ENCODE assay signal across 20 mouse cellular contexts in genomic region chr8:106733703-106734102, GRCm38 (mm10). TPM values are rescaled to one million over a fixed set of nuclear protein-coding genes. Genes with fewer than 3 reads are reported as not detected.
A peak's percentile ranks its signal among the peaks of the same experiment; 100 is the strongest.
DNase-seq lines count a peak whose midpoint lies in the region; ATAC-seq and TF ChIP-seq lines count a peak whose summit lies in the region.
"Had no signal": no experiment of that assay in that cellular context is flagged by ENCODE, and none has a peak within 500 bp of the region (broad histone marks: within the 10 kb centered on the region; RNA-seq: fewer than 3 reads in every experiment).

No protein-coding gene starts in this region.

- H3K36me3 ChIP-seq in heart, adult 2 months (ENCODE audit: control insufficient read depth, insufficient read depth, low read length): peaks cover 15% of the 10 kb centered on the region
- no peaks in the 10 kb centered on the region for H3K36me3 ChIP-seq in embryonic facial prominence, embryonic 11.5 days (replicated peaks; ENCODE audit: control insufficient read depth, insufficient read depth, low read depth, low read length)
- H3K36me3 ChIP-seq in heart, embryonic 14.5 days (ENCODE audit: control insufficient read depth, insufficient read depth, low read length): peaks cover 8% of the 10 kb centered on the region
- H3K36me3 ChIP-seq in forebrain, embryonic 12.5 days (replicated peaks): 0 out of 2 replicates have a peak, but pooled peaks cover 6% of the 10 kb centered on the region
- H3K36me3 ChIP-seq: intestine, embryonic 15.5 days had no signal

- no peaks in the 10 kb centered on the region for H3K27me3 ChIP-seq in heart, adult 2 months (ENCODE audit: control insufficient read depth, insufficient read depth, low read length)
- no peaks in the 10 kb centered on the region for H3K27me3 ChIP-seq in embryonic facial prominence, embryonic 11.5 days (ENCODE audit: control insufficient read depth, insufficient read depth, low read length)
- H3K27me3 ChIP-seq in heart, embryonic 14.5 days (ENCODE audit: control insufficient read depth, insufficient read depth, low read length): no peaks in the 10 kb centered on the region
- no peaks in the 10 kb centered on the region for H3K27me3 ChIP-seq in forebrain, embryonic 12.5 days
- H3K27me3 ChIP-seq: intestine, embryonic 15.5 days; liver, embryonic 13.5 days; lung, embryonic 15.5 days had no signal

- peak overlapping the region; percentile 50 for H3K9ac ChIP-seq in heart, adult 2 months (ENCODE audit: low read depth, low read length)
- no peak overlapping the region for H3K9ac ChIP-seq in embryonic facial prominence, embryonic 11.5 days (replicated peaks; ENCODE audit: low read length)
- H3K9ac ChIP-seq in heart, embryonic 14.5 days (ENCODE audit: low read length): peak overlapping the region; percentile 22; the same call in 1 of the 2 replicates
- H3K9ac ChIP-seq in forebrain, embryonic 12.5 days: no peak overlapping the region
- H3K9ac ChIP-seq: hindbrain, embryonic 13.5 days; intestine, embryonic 15.5 days; liver, embryonic 13.5 days; lung, embryonic 15.5 days had no signal

- H3K27ac ChIP-seq in heart, adult 2 months: peak overlapping the region; percentile 93
- 0 out of 2 replicates have a peak overlapping the region, but pooled peaks have one; percentile 20 for H3K27ac ChIP-seq in embryonic facial prominence, embryonic 11.5 days (replicated peaks; ENCODE audit: low read depth, low read length)
- H3K27ac ChIP-seq in heart, embryonic 14.5 days (replicated peaks in 1 of 2; ENCODE audit: control insufficient read depth in 1 of 2, insufficient read depth in 1 of 2, low read depth in 2 of 2, low read length in 2 of 2): peak overlapping the region; percentile 83 to 90
- no peak overlapping the region for H3K27ac ChIP-seq in forebrain, embryonic 12.5 days
- H3K27ac ChIP-seq: hindbrain, embryonic 13.5 days; intestine, embryonic 15.5 days; liver, embryonic 13.5 days; lung, embryonic 15.5 days; macrophage had no signal

- TF ChIP-seq CTCF in heart, adult 2 months (IDR thresholded peaks at IDR 0.05): no peak

- DNase-seq in heart, adult 2 months: no peak
- DNase-seq in heart, adult 8-10 months (ENCODE audit: low spot score): no peak
- DNase-seq in embryonic facial prominence, embryonic 11.5 days (ENCODE audit: low spot score): no peak
- DNase-seq: adrenal gland, postnatal 36 days; cerebellum, adult 2 months; kidney, adult 9 months; kidney, postnatal 36 days; liver, embryonic 13.5 days; thymus, adult 2 months had no signal

- no peaks in the 10 kb centered on the region for H3K9me3 ChIP-seq in embryonic facial prominence, embryonic 11.5 days (replicated peaks; ENCODE audit: control insufficient read depth, low read length)
- H3K9me3 ChIP-seq in heart, embryonic 14.5 days (ENCODE audit: control insufficient read depth, low read length): no peaks in the 10 kb centered on the region
- no peaks in the 10 kb centered on the region for H3K9me3 ChIP-seq in forebrain, embryonic 12.5 days
- H3K9me3 ChIP-seq: hindbrain, embryonic 13.5 days; intestine, embryonic 15.5 days; liver, embryonic 13.5 days; lung, embryonic 15.5 days had no signal

- no peak for ATAC-seq in embryonic facial prominence, embryonic 11.5 days (replicated peaks; ENCODE audit: insufficient number of reproducible peaks, low FRiP score, low TSS enrichment, low read depth)
- no peak for ATAC-seq in heart, embryonic 14.5 days (ENCODE audit: insufficient number of reproducible peaks, insufficient read depth, low FRiP score, low read depth)
- peak; percentile 10; the same call in 1 of the 2 replicates for ATAC-seq in megakaryocyte-erythroid progenitor cell, adult 5-6 weeks (replicated peaks; ENCODE audit: low FRiP score, low TSS enrichment, poor library complexity, severe bottlenecking)
- ATAC-seq in erythroblast, adult 5-6 weeks (replicated peaks; ENCODE audit: low FRiP score, poor library complexity, severe bottlenecking): no peak
- ATAC-seq in forebrain, embryonic 12.5 days (ENCODE audit: low FRiP score): no peak
- ATAC-seq: forebrain, embryonic 14.5 days; intestine, embryonic 15.5 days had no signal

- H3K79me2 ChIP-seq in heart, adult 2 months (replicated peaks; ENCODE audit: control insufficient read depth, insufficient read depth, low read length): no peaks in the 10 kb centered on the region

- intact Hi-C loops in heart, adult 2 months (cut with DNase I): loop anchor here (2.0 to 5.0 kb wide), 2 partner anchors 37 to 104 kb away; no protein-coding TSS in a partner anchor

- H3K4me1 ChIP-seq in heart, adult 2 months (ENCODE audit: control insufficient read depth, insufficient read depth, low read length): peaks cover 6% of the 10 kb centered on the region
- peaks cover 2% of the 10 kb centered on the region; the same call in 1 of the 2 replicates for H3K4me1 ChIP-seq in embryonic facial prominence, embryonic 11.5 days (ENCODE audit: control insufficient read depth, insufficient read depth, low read length)
- H3K4me1 ChIP-seq in heart, embryonic 14.5 days (ENCODE audit: control insufficient read depth in 2 of 2, insufficient read depth in 2 of 2, low read length in 2 of 2): peaks cover 2 to 22% of the 10 kb centered on the region in 2 experiments
- H3K4me1 ChIP-seq in forebrain, embryonic 12.5 days: no peaks in the 10 kb centered on the region
- H3K4me1 ChIP-seq: intestine, embryonic 15.5 days; liver, embryonic 13.5 days; lung, embryonic 15.5 days had no signal

- no peak for TF ChIP-seq POLR2A in heart, adult 2 months (IDR thresholded peaks at IDR 0.05; ENCODE audit: insufficient read depth, low read depth, low read length)

- WGBS in heart, adult 2 months: 45% methylated on average over 3 of the region's 3 CpGs
- WGBS in embryonic facial prominence, embryonic 11.5 days: 58% methylated on average over 3 of the region's 3 CpGs
- 26% methylated on average over 3 of the region's 3 CpGs for WGBS in heart, embryonic 14.5 days
- 77% methylated on average over 3 of the region's 3 CpGs for WGBS in forebrain, embryonic 12.5 days

- no peak overlapping the region for H3K4me2 ChIP-seq in embryonic facial prominence, embryonic 11.5 days (ENCODE audit: low read depth, low read length)
- 0 out of 2 replicates have a peak overlapping the region, but pooled peaks have one; percentile 9 for H3K4me2 ChIP-seq in heart, embryonic 14.5 days (ENCODE audit: low read length)
- no peak overlapping the region for H3K4me2 ChIP-seq in forebrain, embryonic 12.5 days
- H3K4me2 ChIP-seq: hindbrain, embryonic 13.5 days; intestine, embryonic 15.5 days; liver, embryonic 13.5 days; lung, embryonic 15.5 days; midbrain, embryonic 11.5 days had no signal

- TF ChIP-seq EP300 in heart, adult 2 months (IDR thresholded peaks at IDR 0.05; ENCODE audit: insufficient read depth, low read depth, low read length): no peak

- H3K4me3 ChIP-seq in heart, adult 2 months: no peak overlapping the region
- no peak overlapping the region for H3K4me3 ChIP-seq in embryonic facial prominence, embryonic 11.5 days (ENCODE audit: low read depth, low read length)
- no peak overlapping the region for H3K4me3 ChIP-seq in heart, embryonic 14.5 days (ENCODE audit: control insufficient read depth in 1 of 2, insufficient read depth in 1 of 2, low read depth in 1 of 2, low read length in 2 of 2)
- H3K4me3 ChIP-seq in forebrain, embryonic 12.5 days (replicated peaks): no peak overlapping the region
- H3K4me3 ChIP-seq: erythroblast, embryonic 14.5 days; hindbrain, embryonic 13.5 days; intestine, embryonic 15.5 days; liver, embryonic 13.5 days; lung, embryonic 15.5 days had no signal

RNA-seq across cellular contexts. Expression of gene Tango6, which starts 50.8 kb away (rescaled TPM):
- total RNA-seq in heart, adult 2 months (2021): 10 to 100 TPM; 10.2 to 10.5 TPM
- 5.2 and 7.7 TPM in 2 replicates for polyA plus RNA-seq in heart, adult 2 months (2012; rRNA removed)
- 10 to 100 TPM in 3 of 4 experiments, 1 to 10 TPM in 1; 9.9 to 11.0 (median 10.8) TPM for total RNA-seq in heart, adult 8-10 months (2022)
- 6.7 and 6.9 TPM in 2 replicates for polyA plus RNA-seq in embryonic facial prominence, embryonic 11.5 days (2014; fragmentation: Nextera tagmentation; extraction: Ambion mirVana)
- polyA plus RNA-seq in heart, embryonic 14.5 days (2014; fragmentation: Nextera tagmentation; extraction: Ambion mirVana): 6.9 and 7.1 TPM in 2 replicates
- 7.6 and 14.2 TPM in 2 replicates for total RNA-seq in megakaryocyte-erythroid progenitor cell, adult 5-6 weeks (2014; fragmentation: Nextera tagmentation)
- 6.5 and 9.5 TPM in 2 replicates for total RNA-seq in megakaryocyte-erythroid progenitor cell, adult 5-6 weeks (2017)
- 0.84 and 3.5 TPM in 2 replicates for total RNA-seq in erythroblast, adult 5-6 weeks (2015; ENCODE audit: low replicate concordance)
- 0.42 and 2.0 TPM in 2 replicates for total RNA-seq in erythroblast, adult 5-6 weeks (2017; ENCODE audit: low replicate concordance)
- polyA plus RNA-seq in forebrain, embryonic 12.5 days (2016; fragmentation: Nextera tagmentation; extraction: Ambion mirVana): 8.8 and 9.9 TPM in 2 replicates

Comparison
In these comparisons a context has a peak if more than half of its experiments do, and no peak if none do; other contexts are left out.
1. H3K9ac ChIP-seq: peak in heart, adult 2 months (single experiment) and heart, embryonic 14.5 days (single experiment); none in embryonic facial prominence, embryonic 11.5 days (single experiment) and forebrain, embryonic 12.5 days (single experiment).